Mouse (Mus musculus): ENCODE results near the gene Sec1.
A peak's percentile ranks its signal among the peaks of the same experiment; 100 is the strongest.

Gene Sec1

DNA sequence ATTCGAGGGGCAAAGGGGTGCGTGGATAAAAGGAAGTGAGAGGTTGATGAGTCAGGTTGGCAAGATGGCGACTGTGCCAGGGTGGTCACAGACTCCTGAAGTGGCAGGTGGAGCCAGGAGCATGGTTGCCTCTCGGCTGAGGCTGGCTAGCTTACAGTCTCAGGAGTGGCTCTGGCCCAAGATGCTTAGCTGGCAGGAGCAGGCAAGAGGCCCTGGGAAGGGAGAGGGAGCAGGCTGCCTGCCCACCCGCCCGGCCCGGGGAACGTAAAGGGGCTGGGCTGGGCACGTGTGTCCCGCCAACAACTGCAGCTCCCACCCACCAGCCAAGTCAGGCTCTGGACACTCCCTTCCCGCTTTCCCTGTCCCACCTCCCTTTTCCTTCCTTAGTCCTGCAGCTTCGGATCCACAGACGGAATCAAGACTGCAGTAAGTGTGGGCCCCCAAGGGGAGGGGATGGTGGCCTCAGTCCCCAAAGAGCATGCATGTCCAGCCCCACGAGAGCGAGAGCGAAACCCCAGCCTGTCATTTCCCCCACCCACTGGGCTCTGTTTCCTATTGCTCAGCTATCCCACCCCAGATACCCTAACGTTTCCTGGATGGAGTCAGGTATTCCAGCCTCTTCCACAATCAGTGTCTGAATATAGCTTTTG lies 52.7 kb downstream of the Sec1 start:
- no peak for DNase-seq (ENCODE audit: low spot score in 2 of 2)

DNA sequence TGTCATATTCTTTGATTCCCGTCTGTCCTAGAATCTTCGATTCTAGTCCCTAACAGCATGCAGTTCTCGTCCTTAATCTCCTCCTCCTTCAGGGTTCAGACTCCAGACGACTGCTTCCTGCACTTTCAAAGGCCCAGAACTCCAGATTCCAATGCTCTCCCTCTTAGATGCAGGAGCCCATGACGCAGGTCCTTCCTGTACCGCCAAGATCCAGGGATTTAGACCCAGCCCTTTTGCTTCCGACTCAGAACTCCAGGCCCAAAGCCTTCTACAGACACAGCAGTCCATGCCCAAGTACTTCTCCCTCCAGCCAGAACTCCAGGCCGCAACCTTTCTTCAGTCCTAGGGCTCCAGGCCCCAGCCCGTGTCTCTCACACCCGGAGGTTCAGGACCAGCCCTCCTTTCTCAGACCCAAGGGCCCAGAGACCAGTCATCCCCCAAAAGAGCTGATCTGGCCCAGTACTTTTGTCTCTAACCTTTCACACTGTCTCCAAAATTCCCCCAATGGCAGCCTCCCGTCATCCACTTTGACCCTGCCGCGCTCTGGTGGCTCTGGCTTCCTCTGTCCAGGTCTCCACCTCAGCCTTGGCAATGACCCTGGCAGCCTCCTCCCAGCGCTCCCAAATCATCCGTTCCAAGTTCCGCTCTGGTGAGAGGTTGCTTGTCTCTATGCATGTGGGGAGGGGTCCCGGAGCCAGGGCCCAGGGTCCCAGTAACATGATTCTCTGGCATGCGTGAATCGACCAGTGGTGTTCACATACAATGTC lies 53.8 kb downstream of the Sec1 start:
- DNase-seq (ENCODE audit: low spot score in 2 of 2), result no peak

GRCm38 (mm10) chr7:45639561-45640027 lies 54.6 kb downstream of the Sec1 start, which contains the start of gene Mamstr:
Gene Mamstr (plus strand): TSS chr7:45639977.
- DNase-seq (ENCODE audit: low spot score in 2 of 2), result no peak

- peak; percentile 98 for DNase-seq (ENCODE audit: low spot score in 2 of 2)
These were observed 55.4 kb downstream of the Sec1 start for GRCm38 (mm10) chr7:45638623-45639401.

DNA sequence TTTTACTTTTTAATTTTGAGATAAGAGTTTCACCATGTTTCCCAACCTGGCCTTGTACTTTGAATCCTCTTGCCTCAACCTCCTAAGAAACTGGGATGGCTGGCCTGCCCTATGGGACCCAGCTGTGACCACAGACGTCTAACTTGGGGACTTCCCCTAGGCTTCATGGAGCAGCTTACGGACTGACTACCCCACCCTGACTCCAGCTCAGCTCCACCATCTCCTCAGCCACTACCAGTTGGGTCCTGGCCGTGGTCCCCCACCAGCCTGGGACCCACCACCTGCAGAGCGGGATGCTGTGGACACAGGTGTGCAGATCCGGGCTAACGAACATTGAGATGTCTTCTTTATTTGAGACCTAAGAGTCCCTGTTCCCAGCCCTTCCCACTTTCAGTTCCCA lies 56.5 kb downstream of the Sec1 start:
- no peak for DNase-seq (ENCODE audit: low spot score in 2 of 2)

- no peak for DNase-seq (ENCODE audit: low spot score in 2 of 2)
These were observed 58.2 kb downstream of the Sec1 start for GRCm38 (mm10) chr7:45635711-45636688.

DNA sequence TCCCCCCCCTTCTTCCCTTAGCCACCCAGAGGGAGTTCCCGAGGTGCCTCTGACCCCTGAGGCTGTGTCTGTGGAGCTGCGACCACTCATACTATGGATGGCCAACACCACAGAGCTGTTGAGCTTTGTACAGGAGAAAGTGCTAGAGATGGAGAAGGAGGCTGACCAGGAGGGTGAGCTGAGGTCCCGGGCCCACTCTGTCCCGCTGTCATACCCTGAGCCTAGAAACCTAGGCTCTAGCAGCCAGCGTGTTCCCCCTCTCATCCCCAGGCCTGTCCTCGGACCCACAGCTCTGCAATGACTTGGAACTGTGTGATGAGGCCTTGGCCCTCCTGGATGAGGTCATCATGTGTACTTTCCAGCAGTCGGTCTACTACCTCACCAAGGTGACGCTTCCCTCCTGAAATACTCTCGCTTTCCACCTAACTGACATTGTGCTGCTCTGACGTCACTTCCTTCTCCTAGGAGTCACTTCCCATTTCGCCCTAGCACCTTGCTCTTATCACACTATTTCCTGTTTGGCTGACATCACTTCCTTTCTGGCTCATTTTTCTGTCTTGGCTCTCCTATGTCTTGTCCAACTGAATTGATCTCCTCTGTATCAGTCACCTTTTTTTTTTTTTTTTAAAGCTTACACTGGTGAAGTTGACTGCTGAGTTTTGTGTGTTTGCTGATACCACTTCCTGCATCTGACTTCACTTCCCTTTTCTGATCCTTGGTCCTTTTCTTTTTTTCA lies 59.1 kb downstream of the Sec1 start:
- no peak for DNase-seq (ENCODE audit: low spot score in 2 of 2)

- DNase-seq (ENCODE audit: low spot score in 2 of 2), result peak in 1 of 2 experiments; percentile 32
These were observed 61.7 kb downstream of the Sec1 start for GRCm38 (mm10) chr7:45632499-45632898.

DNA sequence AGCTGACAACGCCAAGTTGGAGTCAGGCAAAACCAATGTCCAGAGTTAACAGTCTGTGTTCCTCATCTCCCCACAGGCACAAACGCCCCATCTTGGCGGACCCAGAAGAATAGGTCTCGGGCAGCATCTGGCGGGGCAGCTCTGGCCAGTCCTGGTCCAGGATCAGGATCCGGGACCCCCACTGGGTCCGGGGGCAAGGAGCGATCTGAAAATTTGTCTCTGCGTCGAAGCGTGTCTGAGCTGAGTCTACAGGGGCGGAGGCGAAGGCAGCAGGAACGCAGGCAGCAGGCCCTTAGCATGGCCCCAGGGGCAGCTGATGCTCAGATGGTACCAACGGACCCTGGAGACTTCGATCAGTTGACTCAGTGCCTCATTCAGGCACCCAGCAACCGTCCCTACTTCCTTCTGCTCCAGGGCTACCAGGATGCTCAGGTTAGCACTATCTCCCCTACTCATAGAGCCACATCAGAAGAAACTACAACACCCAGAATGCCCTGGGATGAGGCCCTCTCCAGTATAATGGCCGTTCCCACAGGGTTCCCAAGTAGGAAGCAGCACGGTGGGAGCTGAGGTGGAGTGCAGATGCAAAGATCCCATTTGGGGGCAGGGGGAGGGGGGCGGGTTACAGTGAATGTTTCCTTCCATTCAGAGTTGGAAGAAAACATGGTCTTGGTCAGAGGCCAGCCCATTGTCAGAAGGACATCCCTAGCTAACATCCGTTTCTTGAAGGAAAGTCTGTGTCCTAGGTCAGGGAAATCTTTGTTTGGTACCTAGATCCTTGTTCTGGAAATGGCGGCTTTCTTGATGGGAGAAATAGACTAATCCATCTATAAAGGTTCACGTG lies 63.9 kb downstream of the Sec1 start:
- no peak for DNase-seq (ENCODE audit: low spot score in 2 of 2)

- peak; percentile 76 to 78 for DNase-seq (ENCODE audit: low spot score in 2 of 2)
These were observed 65.6 kb downstream of the Sec1 start for GRCm38 (mm10) chr7:45628364-45629294.
